Mouse (Mus musculus) cerebellum, adult 9-11 months (tissue): ENCODE measurements around the gene Acad9.

ENCODE experiments used
- DNase-seq: peaks from one replicate; pipeline ENCODE4 v3.0.0; 2022

Gene Acad9

DNA sequence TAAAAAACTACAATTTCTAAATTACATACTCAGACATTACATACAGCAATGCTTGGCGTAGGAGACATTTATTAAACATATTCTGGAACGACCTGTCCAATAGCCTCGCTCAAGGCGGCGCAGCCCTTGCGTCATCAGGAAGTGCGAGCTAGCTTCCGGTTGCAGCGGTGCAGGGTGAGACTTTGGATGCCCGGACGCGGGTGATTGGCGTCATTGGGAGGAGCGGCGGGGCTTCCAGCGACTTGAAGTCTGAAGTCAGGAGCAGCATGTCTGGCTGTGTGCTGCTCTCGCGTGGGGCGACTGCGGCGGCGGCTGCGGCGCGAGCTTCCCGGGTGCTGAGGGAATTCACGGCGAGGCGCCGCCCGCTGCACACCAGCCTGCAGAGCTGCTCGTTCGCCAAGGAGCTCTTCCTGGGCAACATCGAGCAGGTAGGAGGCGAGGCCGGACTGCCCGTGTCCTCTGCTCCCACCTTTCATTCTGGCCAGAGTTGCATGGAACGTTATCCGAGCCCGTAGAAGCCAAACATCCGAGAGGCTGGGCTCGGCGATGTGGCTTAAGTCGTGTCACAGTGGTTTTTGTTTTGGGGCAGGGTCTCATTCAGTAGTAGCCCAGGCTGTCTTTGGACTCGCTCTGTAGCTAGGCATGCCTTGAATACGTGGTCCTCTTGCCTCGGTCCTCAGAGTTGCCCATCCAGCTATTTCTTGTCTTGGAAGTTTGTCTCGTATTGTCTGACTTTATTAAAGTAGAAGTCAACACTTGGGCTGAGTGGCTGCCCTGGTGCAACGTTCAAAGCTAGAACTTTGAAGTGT is at the start of gene Acad9:
Acad9 (plus strand) TSS at position 137 of the 809 bp plus-strand sequence.
- peak; percentile 94 for DNase-seq

DNA sequence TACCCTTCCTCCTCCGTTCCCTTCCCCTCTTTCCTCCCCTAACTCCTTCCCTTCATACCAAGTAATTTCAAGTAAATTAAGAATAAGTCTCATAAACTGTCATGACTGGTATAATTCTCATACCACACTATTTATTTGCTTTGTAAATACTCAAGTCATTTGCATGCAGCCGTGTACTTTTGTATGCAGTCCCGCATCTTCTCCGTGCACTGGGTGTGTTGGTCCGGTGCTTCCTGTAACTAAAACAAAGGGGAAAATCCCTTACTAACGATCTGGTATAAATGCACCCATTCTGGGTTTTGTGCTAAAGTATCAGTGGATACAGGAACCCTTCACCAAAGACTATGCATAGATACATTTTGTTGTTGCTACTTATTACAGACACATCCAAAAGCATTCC is 40.0 kb upstream of the Acad9 start:
- DNase-seq = no peak

- DNase-seq = no peak
Observed at GRCm38 (mm10) chr3:36029993-36030392, 35.8 kb upstream of the Acad9 start.

DNA sequence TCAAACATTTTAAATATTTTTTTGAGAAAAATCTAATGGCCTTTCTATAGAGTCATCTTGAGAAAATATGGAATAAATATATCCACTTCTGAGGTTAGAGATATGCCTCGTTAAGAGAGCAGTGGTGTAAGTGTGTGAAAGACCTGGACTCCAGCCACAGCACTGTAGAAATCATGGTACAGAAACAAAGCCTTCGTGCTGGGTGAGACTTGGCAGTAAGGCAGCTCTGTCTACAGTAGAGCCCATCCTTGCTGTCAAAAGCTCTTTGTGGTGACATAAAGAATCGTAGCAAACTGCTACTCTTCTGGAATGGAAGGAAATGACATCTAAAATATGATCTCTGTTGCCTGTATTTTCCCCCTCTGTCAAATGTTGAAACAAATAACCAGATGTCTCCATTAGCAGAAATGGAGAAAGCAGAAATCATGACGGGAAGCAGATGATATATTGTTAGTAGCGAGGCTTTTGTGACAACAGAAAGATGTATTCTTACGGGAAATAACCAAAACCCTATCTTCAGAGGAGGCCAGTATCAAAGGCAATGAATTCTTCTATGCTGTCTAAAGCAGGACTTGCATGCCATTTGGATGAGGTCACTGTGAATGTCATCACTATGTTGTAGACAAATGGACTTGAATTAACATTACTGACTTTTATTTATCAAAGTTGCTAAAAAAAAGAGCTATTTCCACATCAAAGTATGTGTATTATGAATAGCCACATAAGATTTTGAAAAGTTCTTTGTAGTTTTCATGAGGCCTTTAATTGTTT is 33.9 kb upstream of the Acad9 start:
- DNase-seq = no peak

DNA sequence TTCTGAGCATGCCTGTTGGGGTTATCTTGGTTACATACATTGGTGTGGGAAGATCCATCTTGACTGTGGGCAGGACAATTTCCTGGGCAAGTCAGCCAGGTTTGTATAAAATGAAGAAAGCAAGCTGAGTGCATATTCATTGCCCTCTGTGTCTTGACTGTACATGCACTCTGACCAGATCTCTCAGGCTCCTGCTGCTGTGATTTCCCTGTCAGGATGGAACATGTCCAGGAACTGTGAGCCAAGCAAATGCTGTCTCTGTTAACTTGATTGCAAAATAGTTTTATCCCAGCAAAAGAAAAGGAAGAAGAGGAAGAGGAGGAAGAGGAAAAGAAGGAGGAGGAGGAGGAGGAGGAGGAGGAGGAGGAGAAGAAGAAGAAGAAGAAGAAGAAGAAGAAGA is 21.3 kb upstream of the Acad9 start:
- DNase-seq = no peak

GRCm38 (mm10) chr3:36045086-36045485 is 20.7 kb upstream of the Acad9 start:
- DNase-seq = no peak

- DNase-seq = no peak
Observed at GRCm38 (mm10) chr3:36049106-36049505, 16.7 kb upstream of the Acad9 start.

GRCm38 (mm10) chr3:36053447-36053846 is 12.3 kb upstream of the Acad9 start, which contains the start of gene Ccdc144b:
Gene Ccdc144b, minus strand, starts transcription at chr3:36053547.
- DNase-seq = no peak

DNA sequence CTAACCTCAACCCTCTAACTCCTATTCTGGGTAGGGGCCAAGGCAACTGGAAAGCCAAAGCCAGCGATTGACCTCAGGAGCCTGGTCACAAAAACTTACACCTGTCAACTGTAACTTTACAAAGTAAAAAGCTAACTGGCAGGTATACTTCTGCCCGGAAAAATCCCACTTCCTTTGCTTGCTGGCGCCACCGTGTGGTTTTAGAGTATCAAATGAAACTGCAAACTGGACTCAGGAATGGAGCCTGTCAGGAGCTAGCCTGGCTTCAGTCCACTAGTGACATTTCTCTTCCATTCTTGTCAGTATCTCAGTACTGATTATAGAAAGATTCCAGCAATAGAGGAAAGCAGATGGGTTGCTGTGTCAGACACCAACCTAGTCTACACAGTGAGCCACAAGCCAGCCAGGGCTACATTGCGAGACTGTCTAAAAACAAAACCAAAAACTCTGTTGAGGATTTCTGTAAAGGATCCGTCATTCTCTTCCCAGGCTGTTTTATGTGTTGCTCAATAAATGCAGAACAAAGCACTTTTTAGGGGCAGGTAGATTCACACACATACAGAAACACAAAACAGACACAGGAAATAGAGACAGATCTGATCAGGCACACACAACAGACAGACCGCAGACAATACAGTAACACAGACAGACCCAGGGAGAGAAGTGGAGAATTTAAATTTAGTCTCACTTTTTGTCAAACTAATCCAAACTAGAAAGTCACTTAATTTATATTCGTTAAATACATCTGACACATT is 5.5 kb upstream of the Acad9 start:
- peak; percentile 22 for DNase-seq

GRCm38 (mm10) chr3:36064592-36065061 is 1.2 kb upstream of the Acad9 start:
- no peak for DNase-seq

GRCm38 (mm10) chr3:36065166-36065565 is 613 bp upstream of the Acad9 start:
- DNase-seq = no peak

- DNase-seq = no peak
Observed at GRCm38 (mm10) chr3:36067731-36068130, 2.0 kb downstream of the Acad9 start.

DNA sequence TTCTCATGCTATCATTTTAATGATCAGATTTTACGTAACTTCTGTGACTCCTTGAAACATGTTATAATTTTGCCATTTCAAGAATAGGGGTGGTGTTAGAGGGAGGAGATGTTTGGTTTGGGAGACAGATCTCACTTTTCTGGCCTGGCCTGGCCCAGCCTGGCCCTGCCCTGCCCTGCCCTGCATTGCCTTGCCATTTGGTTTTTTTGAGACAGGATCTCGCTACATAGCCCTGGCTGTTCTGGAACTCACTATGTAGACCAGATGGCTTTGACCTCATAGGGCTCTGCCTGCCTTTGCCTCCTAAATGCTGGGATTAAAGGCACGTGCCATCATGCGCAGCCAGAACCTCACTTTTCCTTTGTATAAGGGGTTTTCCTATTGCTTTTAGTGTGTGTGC is 4.7 kb downstream of the Acad9 start:
- DNase-seq = no peak

DNA sequence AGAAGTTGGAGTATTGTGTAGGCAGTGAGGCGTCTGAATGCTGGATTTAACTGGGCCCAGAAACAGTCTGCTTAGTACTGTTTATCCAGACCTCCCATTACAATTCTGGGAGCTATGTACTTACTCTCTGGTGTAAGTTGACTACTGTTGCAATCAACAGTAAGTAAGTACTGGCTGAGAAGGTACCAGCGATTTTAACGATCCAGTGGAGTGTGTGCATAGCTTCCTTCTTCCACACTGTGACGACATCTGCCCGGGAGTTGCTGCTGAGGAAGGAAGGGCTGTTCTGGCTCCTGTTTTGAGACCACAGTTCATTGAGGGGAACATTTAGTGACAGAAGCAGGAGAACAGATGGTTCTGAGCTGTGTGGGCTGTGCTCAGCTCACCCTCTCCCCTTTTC is 5.3 kb downstream of the Acad9 start:
- no peak for DNase-seq

DNA sequence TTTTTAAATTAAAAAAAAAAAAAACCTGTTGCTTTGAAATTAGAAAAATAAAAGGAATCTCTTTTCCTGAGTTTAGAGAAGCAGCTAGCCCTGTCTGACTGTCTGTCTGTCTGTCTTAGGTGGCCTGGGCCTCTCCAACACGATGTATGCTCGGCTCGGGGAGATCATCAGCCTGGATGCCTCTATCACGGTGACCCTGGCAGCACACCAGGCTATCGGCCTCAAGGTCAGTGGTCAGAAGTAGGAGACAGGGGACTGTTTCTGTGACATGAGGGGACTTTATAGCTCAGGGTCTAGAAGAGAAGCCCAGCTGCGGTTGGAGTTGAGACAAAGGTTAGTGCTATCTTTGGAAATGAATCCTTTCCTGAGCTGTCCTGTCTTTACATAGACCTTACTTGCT is 8.5 kb downstream of the Acad9 start:
- DNase-seq = no peak

DNA sequence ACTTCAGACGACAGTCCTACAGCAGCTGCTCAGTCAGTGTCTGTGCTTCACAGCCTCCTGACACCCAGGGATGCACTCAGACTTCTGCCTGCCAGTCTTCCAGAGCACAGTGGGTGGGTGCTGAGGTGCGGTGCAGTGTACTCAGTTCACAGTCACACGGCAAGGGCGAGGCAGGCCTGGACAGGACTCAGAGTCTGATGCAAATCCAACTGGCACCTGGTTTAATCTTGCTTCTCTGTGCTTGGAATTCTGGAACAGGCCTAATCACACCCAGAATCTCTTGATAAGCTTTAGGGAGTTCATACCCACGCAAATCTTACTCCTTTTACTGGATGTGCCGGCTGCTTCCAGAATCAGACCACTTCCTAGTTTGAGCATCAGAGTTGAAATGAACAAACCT is 9.7 kb downstream of the Acad9 start:
- DNase-seq = no peak

GRCm38 (mm10) chr3:36077386-36077785 is 11.6 kb downstream of the Acad9 start:
- no peak for DNase-seq

- no peak for DNase-seq
Observed at GRCm38 (mm10) chr3:36079886-36080285, 14.1 kb downstream of the Acad9 start.

GRCm38 (mm10) chr3:36080741-36081140 is 15.0 kb downstream of the Acad9 start:
- no peak for DNase-seq

GRCm38 (mm10) chr3:36082843-36083242 is 17.1 kb downstream of the Acad9 start:
- no peak for DNase-seq

GRCm38 (mm10) chr3:36083381-36083780 is 17.6 kb downstream of the Acad9 start:
- DNase-seq = no peak

- no peak for DNase-seq
Observed at GRCm38 (mm10) chr3:36085394-36085793, 19.6 kb downstream of the Acad9 start.

GRCm38 (mm10) chr3:36087591-36087990 is 21.8 kb downstream of the Acad9 start:
- no peak for DNase-seq
